Mouse (Mus musculus): ENCODE results near the gene Dusp15. TPM values are rescaled to one million over a fixed set of nuclear protein-coding genes. Genes with fewer than 3 reads are reported as not detected.

The Dusp15 gene
- polyA plus RNA-seq, 1 experiment = not detected

DNA sequence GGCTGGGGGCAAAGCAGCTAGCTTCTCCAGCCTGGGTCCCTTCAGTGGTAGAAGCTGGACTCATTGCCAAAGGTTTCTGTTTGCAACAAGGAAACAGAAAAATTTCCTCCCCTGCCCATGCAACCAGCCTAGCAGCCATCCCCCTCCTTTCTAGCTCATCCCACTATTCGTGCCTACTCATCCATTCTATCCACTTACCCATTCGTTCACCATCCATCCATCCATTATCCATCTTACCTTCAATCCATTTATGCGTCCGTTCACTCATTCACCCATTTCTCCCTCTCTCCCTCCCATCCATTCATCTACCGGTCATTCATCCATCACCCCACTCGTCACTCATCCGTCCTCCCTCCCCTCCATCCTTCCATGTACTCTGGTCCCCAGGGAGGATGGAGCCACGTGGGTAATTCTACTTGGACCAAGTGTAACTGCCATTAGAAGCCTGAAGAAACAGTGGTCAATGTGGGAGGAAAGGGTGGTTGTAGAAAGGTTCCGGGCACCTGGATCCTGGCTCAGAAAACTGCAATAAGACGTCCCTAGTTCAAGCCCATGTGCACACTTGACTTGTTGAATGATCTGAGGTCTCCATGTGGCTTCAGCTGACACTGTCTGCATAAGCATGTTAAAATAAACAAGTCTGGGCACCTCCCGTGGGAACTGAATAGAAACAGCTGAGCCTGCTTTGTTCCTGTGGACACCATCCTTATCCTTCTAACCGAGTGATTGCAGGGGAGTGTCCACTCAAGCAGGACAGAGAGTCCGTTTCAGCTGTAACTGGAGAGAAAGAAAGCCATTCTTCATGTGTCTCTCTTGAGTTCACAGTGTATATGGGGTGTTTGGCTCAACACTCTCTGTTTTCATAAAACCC is 587 bp upstream of the Dusp15 start:
- no peak overlapping the region for H3K27ac ChIP-seq (ENCODE audit: control insufficient read depth, insufficient read depth, low read depth, low read length, poor library complexity)
- TF ChIP-seq POLR2A (IDR thresholded peaks at IDR 0.05; ENCODE audit: borderline replicate concordance, control insufficient read depth, low read depth, low read length) (no peak), CTCF (IDR thresholded peaks at IDR 0.05; ENCODE audit: control insufficient read depth, insufficient read depth, low read length) (no peak)
- WGBS = 21% methylated on average over 13 of the region's 13 CpGs
- no peak overlapping the region for H3K4me3 ChIP-seq (replicated peaks; ENCODE audit: control insufficient read depth, low read depth, low read length)
- H3K4me1 ChIP-seq (ENCODE audit: control insufficient read depth, insufficient read depth, low read length) = no peaks in the 10 kb centered on the region

DNA sequence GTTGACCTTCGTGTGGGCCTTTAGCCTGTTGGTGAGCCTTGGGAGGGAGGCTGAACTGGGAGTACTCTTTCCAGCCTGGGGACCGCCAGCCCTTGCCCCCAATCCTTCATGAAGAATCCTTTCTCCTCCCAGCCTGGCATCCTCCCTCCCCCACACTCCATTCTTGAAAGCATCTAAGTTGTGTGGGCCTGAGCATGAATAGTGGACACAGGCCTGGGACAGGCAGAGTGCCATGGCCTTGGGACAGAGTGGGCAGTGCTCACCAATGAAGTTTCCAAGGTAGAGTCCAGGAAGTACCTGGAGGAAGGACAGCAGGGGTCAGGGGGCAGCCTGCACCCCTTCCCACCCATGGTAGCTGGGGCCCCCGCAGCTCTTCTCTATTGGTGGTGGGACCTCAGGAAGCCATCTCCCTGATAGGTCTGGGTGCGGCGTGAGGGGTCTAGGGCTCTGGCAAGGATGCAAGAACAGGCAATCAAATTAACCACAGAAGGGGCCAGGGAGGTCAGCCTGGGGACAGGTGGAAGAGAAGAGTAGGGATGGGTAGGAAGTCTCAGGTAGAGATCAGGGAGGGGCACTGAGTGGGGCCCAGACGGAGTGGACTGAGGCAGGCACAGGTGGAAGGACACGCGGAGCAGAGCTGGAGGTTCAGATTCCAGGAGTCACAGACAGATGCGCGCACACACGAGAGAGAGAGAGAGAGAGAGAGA is 987 bp downstream of the Dusp15 start:
- H3K4me1 ChIP-seq (ENCODE audit: control insufficient read depth, insufficient read depth, low read length) = no peaks in the 10 kb centered on the region
- WGBS = 46% methylated on average over 11 of the region's 11 CpGs
- H3K4me3 ChIP-seq (replicated peaks; ENCODE audit: control insufficient read depth, low read depth, low read length) = no peak overlapping the region
- no peak for TF ChIP-seq POLR2A (IDR thresholded peaks at IDR 0.05; ENCODE audit: borderline replicate concordance, control insufficient read depth, low read depth, low read length)
- TF ChIP-seq CTCF (IDR thresholded peaks at IDR 0.05; ENCODE audit: control insufficient read depth, insufficient read depth, low read length) = no peak
- no peak overlapping the region; the same call in 1 of the 2 replicates for H3K27ac ChIP-seq (ENCODE audit: control insufficient read depth, insufficient read depth, low read depth, low read length, poor library complexity)

DNA sequence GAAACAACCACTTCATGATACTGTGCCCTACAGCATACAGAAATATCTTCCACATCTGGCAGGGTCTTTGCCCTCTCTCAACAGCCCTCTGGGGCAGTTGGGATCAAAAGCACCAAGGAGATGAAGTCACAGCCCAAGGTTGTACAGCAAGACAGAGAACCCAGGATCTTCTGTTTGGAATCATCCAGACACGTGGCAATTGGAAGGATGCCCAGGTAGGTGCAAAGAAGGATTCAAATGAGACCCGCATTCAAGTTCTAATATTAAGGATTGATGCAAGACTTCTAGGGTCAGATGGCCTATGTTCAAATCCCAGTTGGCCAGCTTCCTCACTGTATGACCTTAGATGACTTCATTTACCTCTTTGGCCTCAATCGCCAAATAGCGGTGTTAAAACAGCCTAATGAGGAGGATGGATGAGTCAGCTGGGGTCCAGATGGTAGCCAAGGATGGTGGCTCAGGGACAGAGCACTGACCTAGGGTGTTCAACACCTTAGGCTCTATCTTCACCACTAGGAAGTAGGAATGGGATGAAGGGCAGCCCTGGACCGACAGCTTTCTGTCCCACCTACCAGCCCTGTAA is 3.0 kb downstream of the Dusp15 start:
- H3K4me1 ChIP-seq (ENCODE audit: control insufficient read depth, insufficient read depth, low read length) = no peaks in the 10 kb centered on the region
- H3K27ac ChIP-seq (ENCODE audit: control insufficient read depth, insufficient read depth, low read depth, low read length, poor library complexity) = no peak overlapping the region
- H3K4me3 ChIP-seq (replicated peaks; ENCODE audit: control insufficient read depth, low read depth, low read length) = no peak overlapping the region
- TF ChIP-seq CTCF (IDR thresholded peaks at IDR 0.05; ENCODE audit: control insufficient read depth, insufficient read depth, low read length) = no peak
- TF ChIP-seq POLR2A (IDR thresholded peaks at IDR 0.05; ENCODE audit: borderline replicate concordance, control insufficient read depth, low read depth, low read length) = no peak
- WGBS = 80% methylated on average over 5 of the region's 5 CpGs

DNA sequence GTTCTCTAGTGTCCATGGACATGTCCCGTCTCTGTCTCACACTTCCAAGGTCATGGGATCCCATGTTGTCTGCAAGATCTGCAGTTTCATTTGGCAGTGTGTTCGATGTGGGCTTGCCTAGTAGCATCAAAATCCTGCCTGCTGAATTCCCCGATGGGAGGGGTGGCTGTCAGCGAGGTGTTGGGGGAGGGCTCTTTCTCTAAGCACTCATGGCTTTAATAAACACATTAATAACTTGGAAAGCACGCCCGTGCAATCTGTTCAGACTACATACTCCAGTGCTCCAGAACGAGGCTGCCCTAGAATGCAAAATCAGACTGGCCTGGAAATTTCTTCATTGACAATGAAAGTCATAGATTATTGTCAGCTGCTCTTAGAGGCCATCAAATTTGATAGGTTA is 4.4 kb downstream of the Dusp15 start:
- TF ChIP-seq CTCF (IDR thresholded peaks at IDR 0.05; ENCODE audit: control insufficient read depth, insufficient read depth, low read length) (no peak), POLR2A (IDR thresholded peaks at IDR 0.05; ENCODE audit: borderline replicate concordance, control insufficient read depth, low read depth, low read length) (no peak)
- no peaks in the 10 kb centered on the region for H3K4me1 ChIP-seq (ENCODE audit: control insufficient read depth, insufficient read depth, low read length)
- H3K27ac ChIP-seq (ENCODE audit: control insufficient read depth, insufficient read depth, low read depth, low read length, poor library complexity) = no peak overlapping the region
- H3K4me3 ChIP-seq (replicated peaks; ENCODE audit: control insufficient read depth, low read depth, low read length) = no peak overlapping the region
- 62% methylated on average over 7 of the region's 7 CpGs for WGBS

DNA sequence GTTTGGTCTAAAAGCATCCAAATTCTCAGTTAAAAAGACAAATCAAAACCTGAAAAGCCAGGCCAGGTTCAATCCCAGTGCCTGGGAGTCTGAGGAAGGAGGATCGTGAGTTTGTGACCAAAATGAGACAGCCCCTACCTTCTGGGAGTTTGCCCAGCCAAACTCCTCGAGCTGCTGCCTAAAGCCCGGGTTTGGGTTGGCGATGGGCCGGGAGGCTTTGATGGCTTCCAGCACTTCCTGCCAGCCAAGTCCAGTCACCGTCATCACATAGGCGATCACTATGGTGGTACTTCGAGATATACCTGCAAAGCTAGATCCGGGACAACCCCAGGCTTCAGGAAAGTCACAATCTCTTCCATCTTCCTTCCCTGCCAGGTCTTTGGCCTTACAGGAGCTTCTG is 7.5 kb downstream of the Dusp15 start:
- Histone ChIP-seq H3K4me3 (replicated peaks; ENCODE audit: control insufficient read depth, low read depth, low read length) (no peak overlapping the region), H3K4me1 (ENCODE audit: control insufficient read depth, insufficient read depth, low read length) (no peaks in the 10 kb centered on the region), H3K27ac (ENCODE audit: control insufficient read depth, insufficient read depth, low read depth, low read length, poor library complexity) (no peak overlapping the region)
- WGBS = 48% methylated on average over 9 of the region's 9 CpGs
- no peak for TF ChIP-seq POLR2A (IDR thresholded peaks at IDR 0.05; ENCODE audit: borderline replicate concordance, control insufficient read depth, low read depth, low read length)
- no peak for TF ChIP-seq CTCF (IDR thresholded peaks at IDR 0.05; ENCODE audit: control insufficient read depth, insufficient read depth, low read length)

DNA sequence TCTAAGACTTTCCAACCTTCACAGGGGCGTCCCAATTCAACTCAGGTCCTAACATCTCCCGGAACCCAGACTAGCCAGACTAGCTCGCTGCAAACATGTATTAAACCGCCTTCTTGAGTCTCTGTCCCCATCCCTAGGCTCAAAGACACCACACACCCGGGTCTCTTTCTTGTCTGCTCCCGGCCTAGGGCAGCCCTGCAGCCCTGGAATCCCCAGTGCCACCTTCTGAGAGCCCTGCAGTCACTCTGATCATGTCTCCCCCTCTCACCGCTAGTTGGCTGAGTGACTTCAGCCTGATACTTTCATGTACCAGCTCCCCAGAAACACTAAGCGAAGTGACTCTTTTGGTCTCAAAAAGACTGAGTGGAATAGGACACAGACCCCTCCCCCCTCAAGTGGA is 7.9 kb downstream of the Dusp15 start:
- Histone ChIP-seq H3K4me3 (replicated peaks; ENCODE audit: control insufficient read depth, low read depth, low read length) (no peak overlapping the region), H3K27ac (ENCODE audit: control insufficient read depth, insufficient read depth, low read depth, low read length, poor library complexity) (no peak overlapping the region), H3K4me1 (ENCODE audit: control insufficient read depth, insufficient read depth, low read length) (no peaks in the 10 kb centered on the region)
- 9% methylated on average over 8 of the region's 8 CpGs for WGBS
- TF ChIP-seq CTCF (IDR thresholded peaks at IDR 0.05; ENCODE audit: control insufficient read depth, insufficient read depth, low read length) (no peak), POLR2A (IDR thresholded peaks at IDR 0.05; ENCODE audit: borderline replicate concordance, control insufficient read depth, low read depth, low read length) (no peak)

DNA sequence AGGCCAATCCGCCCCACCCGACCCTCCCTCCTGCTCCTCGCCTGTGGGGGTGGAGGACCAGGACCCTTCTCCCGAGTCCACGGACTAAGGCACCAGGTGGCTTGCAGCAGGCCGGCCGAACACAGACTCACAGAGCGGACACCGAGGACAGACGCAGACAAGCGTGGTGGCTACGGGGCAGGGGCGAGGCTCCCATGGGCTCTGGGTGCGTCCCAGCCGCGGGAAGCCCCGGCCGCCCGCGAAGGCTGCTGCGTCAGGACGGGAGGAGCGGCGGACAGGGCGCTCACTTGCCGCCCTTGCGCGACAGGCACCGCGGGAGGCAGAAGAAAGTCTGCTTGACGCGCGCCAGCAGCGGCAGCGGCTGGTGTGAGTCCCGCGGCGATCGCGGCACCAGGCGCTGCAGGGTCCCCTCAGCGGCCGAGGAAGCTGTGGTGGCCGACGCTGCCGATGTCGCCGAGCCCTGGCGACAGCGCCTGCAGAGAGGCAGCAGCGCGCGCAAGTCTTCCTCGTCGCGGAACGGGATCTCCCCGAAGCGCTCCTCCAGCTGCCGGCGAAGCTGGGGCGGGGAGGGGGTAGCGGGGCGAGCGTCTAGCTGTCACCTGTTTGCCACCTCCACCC is 8.5 kb downstream of the Dusp15 start:
- Histone ChIP-seq H3K4me3 (replicated peaks; ENCODE audit: control insufficient read depth, low read depth, low read length) (no peak overlapping the region), H3K4me1 (ENCODE audit: control insufficient read depth, insufficient read depth, low read length) (no peaks in the 10 kb centered on the region), H3K27ac (ENCODE audit: control insufficient read depth, insufficient read depth, low read depth, low read length, poor library complexity) (no peak overlapping the region)
- TF ChIP-seq CTCF (IDR thresholded peaks at IDR 0.05; ENCODE audit: control insufficient read depth, insufficient read depth, low read length) (no peak), POLR2A (IDR thresholded peaks at IDR 0.05; ENCODE audit: borderline replicate concordance, control insufficient read depth, low read depth, low read length) (no peak)
- WGBS = under 1% methylated on average over 64 of the region's 65 CpGs

DNA sequence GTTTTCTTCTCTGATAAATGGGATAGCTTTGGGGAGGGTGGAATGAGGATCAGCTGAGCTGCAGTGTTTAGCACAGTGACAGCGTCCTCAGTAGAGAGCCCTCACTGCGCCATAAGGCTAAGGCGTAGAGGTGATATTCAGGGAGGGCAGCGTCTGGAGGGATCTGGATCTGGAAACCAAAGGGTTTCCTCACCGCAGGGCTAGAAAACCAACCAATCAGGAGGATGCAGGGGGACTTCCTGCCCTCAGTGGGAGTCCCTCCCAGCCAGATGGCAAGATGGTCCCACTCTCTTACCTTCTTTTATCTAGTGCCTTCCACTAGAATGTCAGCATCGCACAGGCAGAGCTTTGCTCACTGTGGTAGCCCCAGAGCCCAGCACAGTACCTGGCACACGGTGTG is 9.7 kb downstream of the Dusp15 start:
- WGBS = 27% methylated on average over 7 of the region's 7 CpGs
- H3K4me1 ChIP-seq (ENCODE audit: control insufficient read depth, insufficient read depth, low read length) = no peaks in the 10 kb centered on the region
- H3K4me3 ChIP-seq (replicated peaks; ENCODE audit: control insufficient read depth, low read depth, low read length) = no peak overlapping the region
- H3K27ac ChIP-seq (ENCODE audit: control insufficient read depth, insufficient read depth, low read depth, low read length, poor library complexity) = no peak overlapping the region
- no peak for TF ChIP-seq POLR2A (IDR thresholded peaks at IDR 0.05; ENCODE audit: borderline replicate concordance, control insufficient read depth, low read depth, low read length)
- no peak for TF ChIP-seq CTCF (IDR thresholded peaks at IDR 0.05; ENCODE audit: control insufficient read depth, insufficient read depth, low read length)

Data from bone marrow, adult 2 months (tissue).